Mouse (Mus musculus): ENCODE results near the gene Fxyd2.

DNA sequence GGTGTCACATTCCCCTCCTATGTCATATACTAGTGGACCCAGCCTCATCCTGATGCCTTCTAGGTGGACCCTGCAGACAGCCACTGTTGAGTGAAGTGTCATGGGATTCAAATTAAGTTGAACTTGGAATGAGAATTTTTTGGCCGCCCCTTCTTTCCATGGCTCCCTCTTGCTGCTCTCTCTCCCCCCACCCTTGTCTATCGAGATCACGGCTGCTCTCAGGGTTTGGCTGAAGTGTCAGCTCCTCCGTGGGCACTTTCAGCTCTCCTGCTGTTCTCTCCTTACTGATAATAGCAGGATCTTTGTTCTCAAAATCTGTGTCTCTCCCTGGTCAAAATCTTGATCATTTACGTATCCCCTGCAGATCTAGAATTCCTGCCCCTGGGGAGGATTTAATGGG lies 16.6 kb upstream of the Fxyd2 start:
- TF ChIP-seq TAL1 (IDR thresholded peaks at IDR 0.05; ENCODE audit: low read length) (no peak), GATA1 (IDR thresholded peaks at IDR 0.05; ENCODE audit: low read length) (no peak)

Data from erythroblast, embryonic 14.5 days (primary cell).